Mouse (Mus musculus): ENCODE results near the gene March8. TPM values are rescaled to one million over a fixed set of nuclear protein-coding genes. Genes with fewer than 3 reads are reported as not detected.

March8 gene
- polyA plus RNA-seq (2015; fragmentation: Nextera tagmentation; extraction: Ambion mirVana): 52.8 and 57.0 TPM in 2 replicates

DNA sequence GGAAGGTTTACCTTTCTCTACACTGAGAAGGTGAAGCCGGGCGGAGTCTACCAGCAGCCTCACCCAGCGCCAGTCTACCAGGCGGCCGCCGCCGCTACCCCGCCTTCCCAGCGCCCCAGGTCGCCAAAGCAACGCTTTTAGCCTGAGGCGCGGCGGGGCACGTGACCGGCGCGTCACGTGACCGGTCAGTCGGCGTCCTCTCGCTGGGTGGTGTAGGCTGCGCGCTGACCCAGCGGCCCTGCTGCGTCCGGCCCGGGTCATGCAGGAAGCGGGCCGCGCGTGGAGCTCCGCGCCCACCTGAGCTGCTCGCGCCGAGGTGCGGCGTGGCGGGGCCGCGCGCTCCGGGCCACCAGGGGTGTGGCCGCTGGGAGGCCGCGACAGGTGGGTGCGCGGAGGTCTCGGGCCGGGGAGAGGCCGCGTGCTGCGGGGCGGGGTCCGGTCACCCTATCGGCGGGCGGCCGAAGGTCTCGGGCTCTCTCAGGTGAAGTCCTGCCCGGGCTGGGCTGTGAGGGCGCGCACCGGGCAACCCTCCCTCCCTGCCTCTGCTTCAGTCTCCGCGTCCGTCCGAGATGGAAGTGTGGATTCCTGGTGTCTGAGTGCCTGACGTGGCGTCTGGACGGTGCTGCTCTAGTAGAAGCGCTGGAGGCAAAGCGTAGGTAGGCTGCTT, at the start of gene March8:
Gene March8 (plus strand): TSS at position 190 of the 667 bp plus-strand sequence.
- ATAC-seq: peak; percentile 94
- Histone ChIP-seq H3K9me3 (ENCODE audit: control insufficient read depth, low read length) (no peaks in the 10 kb centered on the region), H3K9ac (replicated peaks; ENCODE audit: low read depth, low read length) (peak within 1 kb of the TSS; percentile 91), H3K4me1 (replicated peaks; ENCODE audit: control insufficient read depth, insufficient read depth, low read length) (0 out of 2 replicates have a peak, but pooled peaks cover 6% of the 10 kb centered on the region), H3K36me3 (ENCODE audit: control insufficient read depth, insufficient read depth) (no peaks in the 10 kb centered on the region), H3K27ac (ENCODE audit: low read length) (peak within 1 kb of the TSS; percentile 63), H3K4me2 (ENCODE audit: low read length) (peak within 1 kb of the TSS; percentile 74), H3K27me3 (replicated peaks; ENCODE audit: control insufficient read depth, insufficient read depth, low read length) (0 out of 2 replicates have a peak, but pooled peaks cover 2% of the 10 kb centered on the region), H3K4me3 (replicated peaks; ENCODE audit: low read length) (peak within 1 kb of the TSS; percentile 98)
- WGBS: under 1% methylated on average over 75 of the region's 75 CpGs

DNA sequence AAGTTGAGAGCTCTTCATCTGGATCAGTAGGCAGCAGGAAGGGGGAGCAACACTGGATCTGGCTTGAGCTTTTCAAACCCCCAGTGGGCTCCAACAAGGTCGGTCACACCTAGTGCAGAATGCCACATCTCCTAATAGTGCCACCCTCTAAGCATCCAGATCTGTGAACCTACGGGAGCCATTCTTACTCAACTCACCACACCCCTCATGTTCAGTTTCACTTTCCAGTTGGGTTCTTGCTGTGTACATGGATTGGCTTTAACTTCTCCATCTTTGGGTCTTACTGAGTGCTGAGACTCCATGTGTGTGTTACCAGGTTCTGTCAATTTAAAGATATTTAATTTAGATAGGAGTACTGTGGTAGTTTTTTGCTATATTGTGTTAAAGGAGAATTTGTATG, 26.4 kb upstream of the March8 start:
- 91% methylated on average over 2 of the region's 2 CpGs for WGBS
- Histone ChIP-seq H3K27me3 (replicated peaks; ENCODE audit: control insufficient read depth, insufficient read depth, low read length) (no peaks in the 10 kb centered on the region), H3K4me3 (replicated peaks; ENCODE audit: low read length) (no peak overlapping the region), H3K9ac (replicated peaks; ENCODE audit: low read depth, low read length) (no peak overlapping the region), H3K4me1 (replicated peaks; ENCODE audit: control insufficient read depth, insufficient read depth, low read length) (no peaks in the 10 kb centered on the region), H3K4me2 (ENCODE audit: low read length) (no peak overlapping the region), H3K36me3 (ENCODE audit: control insufficient read depth, insufficient read depth) (no peaks in the 10 kb centered on the region), H3K9me3 (ENCODE audit: control insufficient read depth, low read length) (no peaks in the 10 kb centered on the region), H3K27ac (ENCODE audit: low read length) (no peak overlapping the region)
- no peak for ATAC-seq

DNA sequence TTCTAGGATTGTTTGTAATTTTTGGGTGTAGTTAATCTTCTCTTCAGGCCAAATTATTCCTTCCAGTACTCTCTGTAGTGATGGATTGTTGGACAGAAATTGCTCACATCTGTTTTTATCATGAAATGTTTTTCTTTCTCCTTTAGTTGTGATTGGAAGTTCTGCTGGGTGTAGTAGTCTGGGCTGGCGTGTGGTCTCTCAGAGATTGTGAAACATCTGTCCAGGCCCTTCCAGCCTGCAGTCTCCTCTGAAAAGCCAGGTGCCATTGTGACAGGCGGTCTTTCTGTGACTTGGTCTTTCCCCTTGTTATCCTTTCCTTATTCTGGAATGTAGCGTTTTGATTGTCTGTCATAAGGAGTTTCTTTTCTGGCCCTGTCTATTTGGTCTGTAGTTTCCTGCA, 18.6 kb upstream of the March8 start:
- no peak for ATAC-seq
- Histone ChIP-seq H3K27me3 (replicated peaks; ENCODE audit: control insufficient read depth, insufficient read depth, low read length) (no peaks in the 10 kb centered on the region), H3K4me1 (replicated peaks; ENCODE audit: control insufficient read depth, insufficient read depth, low read length) (no peaks in the 10 kb centered on the region), H3K9ac (replicated peaks; ENCODE audit: low read depth, low read length) (no peak overlapping the region), H3K4me3 (replicated peaks; ENCODE audit: low read length) (no peak overlapping the region), H3K9me3 (ENCODE audit: control insufficient read depth, low read length) (no peaks in the 10 kb centered on the region), H3K27ac (ENCODE audit: low read length) (no peak overlapping the region), H3K36me3 (ENCODE audit: control insufficient read depth, insufficient read depth) (no peaks in the 10 kb centered on the region), H3K4me2 (ENCODE audit: low read length) (no peak overlapping the region)
- WGBS: 85% methylated on average over 3 of the region's 3 CpGs

DNA sequence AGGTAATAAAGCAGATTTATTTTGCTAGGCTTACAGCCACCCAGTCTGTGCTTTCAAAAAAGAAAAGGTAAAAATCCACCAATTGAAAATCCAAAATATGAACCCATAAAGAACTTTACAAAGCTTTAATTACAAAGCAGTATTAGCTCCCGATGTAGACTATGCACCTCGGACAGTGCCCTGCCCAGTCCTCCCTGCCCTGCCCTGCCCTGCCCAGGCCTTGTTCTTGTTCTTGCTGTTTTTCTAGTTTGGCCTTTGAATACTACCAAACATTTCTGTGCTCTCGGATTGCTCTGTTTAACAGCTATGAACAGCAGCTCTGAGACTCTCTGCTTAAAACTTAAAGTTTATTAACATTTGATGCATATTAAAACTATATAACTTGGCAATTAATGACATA, 11.2 kb upstream of the March8 start:
- Histone ChIP-seq H3K4me3 (replicated peaks; ENCODE audit: low read length) (no peak overlapping the region), H3K9me3 (ENCODE audit: control insufficient read depth, low read length) (no peaks in the 10 kb centered on the region), H3K27ac (ENCODE audit: low read length) (no peak overlapping the region), H3K4me2 (ENCODE audit: low read length) (no peak overlapping the region), H3K9ac (replicated peaks; ENCODE audit: low read depth, low read length) (no peak overlapping the region), H3K4me1 (replicated peaks; ENCODE audit: control insufficient read depth, insufficient read depth, low read length) (no peaks in the 10 kb centered on the region), H3K36me3 (ENCODE audit: control insufficient read depth, insufficient read depth) (no peaks in the 10 kb centered on the region), H3K27me3 (replicated peaks; ENCODE audit: control insufficient read depth, insufficient read depth, low read length) (no peaks in the 10 kb centered on the region)
- ATAC-seq: no peak
- 88% methylated on average over 3 of the region's 3 CpGs for WGBS

DNA sequence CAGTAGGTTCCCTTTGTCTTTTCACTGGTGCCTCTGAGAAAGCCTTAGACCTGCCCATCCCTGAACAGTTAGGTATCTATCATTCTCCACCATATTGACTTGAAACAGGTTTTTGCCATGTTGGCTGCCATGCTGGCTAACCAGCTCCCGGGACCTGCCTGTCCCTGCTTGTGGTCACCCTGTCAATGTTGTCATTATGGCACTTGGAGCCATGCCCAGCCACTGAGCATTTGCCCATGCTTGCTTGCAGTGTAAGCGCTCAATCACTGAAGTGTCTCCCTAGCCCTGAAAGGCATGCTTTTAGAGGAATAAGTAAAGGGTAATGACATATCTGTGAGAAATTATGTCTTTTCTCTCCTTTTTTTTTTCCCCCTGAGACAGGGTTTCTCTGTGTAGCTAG, 6.4 kb upstream of the March8 start:
- no peak overlapping the region for H3K4me2 ChIP-seq (ENCODE audit: low read length)

DNA sequence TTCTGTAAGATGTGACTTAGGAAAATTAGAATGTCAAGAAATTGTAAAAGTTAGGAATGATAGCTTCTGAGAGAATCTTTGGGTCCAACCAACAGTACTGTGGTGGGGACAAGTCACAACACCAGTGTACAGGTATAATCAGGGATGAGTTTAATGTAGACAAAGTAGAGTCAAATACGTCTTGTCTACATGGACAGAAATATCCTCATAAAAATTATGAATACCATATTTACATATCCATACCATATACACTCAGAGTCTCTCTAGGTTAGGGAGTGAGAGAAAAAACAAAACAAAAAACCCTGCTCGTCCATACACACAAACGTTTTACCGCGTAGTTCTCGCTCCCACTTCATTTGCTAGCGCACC, 374 bp upstream of the March8 start:
- H3K27ac ChIP-seq (ENCODE audit: low read length): no peak overlapping the region; the same call in 1 of the 2 replicates
- WGBS: 4% methylated on average over 7 of the region's 7 CpGs

More for the DNA sequence above, 6.4 kb upstream of the March8 start:
- Histone ChIP-seq H3K4me3 (replicated peaks; ENCODE audit: low read length) (no peak overlapping the region), H3K4me1 (replicated peaks; ENCODE audit: control insufficient read depth, insufficient read depth, low read length) (no peaks in the 10 kb centered on the region), H3K9ac (replicated peaks; ENCODE audit: low read depth, low read length) (no peak overlapping the region), H3K36me3 (ENCODE audit: control insufficient read depth, insufficient read depth) (no peaks in the 10 kb centered on the region), H3K27ac (ENCODE audit: low read length) (no peak overlapping the region), H3K9me3 (ENCODE audit: control insufficient read depth, low read length) (no peaks in the 10 kb centered on the region), H3K27me3 (replicated peaks; ENCODE audit: control insufficient read depth, insufficient read depth, low read length) (0 out of 2 replicates have a peak, but pooled peaks cover under 1% of the 10 kb centered on the region)
- no peak for ATAC-seq
- WGBS: 70% methylated on average over 2 of the region's 2 CpGs

DNA sequence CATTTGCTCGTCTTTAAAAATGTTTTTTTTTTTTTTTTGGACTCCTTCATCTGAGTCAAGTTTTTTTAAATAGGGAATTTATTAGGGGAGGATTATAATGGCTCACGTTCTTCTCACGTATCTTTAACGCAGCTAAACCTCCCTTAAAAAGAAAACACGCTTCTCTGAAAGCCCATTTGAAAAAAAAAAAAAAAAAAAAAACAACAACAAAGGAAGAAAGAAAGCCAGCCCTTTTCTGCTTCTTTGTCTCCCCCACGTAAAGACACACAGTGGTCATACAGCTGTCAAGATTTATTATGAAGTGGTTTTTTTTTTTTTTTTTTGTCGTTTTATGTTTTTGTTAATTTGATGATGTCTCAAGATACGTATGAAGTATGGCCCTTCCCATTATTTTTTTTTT, 696 bp downstream of the March8 start:
- H3K9ac ChIP-seq (replicated peaks; ENCODE audit: low read depth, low read length): peak overlapping the region; percentile 91
- H3K9me3 ChIP-seq (ENCODE audit: control insufficient read depth, low read length): no peaks in the 10 kb centered on the region
- 5% methylated on average over 8 of the region's 8 CpGs for WGBS
- no peaks in the 10 kb centered on the region for H3K36me3 ChIP-seq (ENCODE audit: control insufficient read depth, insufficient read depth)
- H3K4me3 ChIP-seq (replicated peaks; ENCODE audit: low read length): peak overlapping the region; percentile 98
- 0 out of 2 replicates have a peak, but pooled peaks cover 2% of the 10 kb centered on the region for H3K27me3 ChIP-seq (replicated peaks; ENCODE audit: control insufficient read depth, insufficient read depth, low read length)
- H3K4me2 ChIP-seq (ENCODE audit: low read length): peak overlapping the region; percentile 74
- H3K27ac ChIP-seq (ENCODE audit: low read length): peak overlapping the region; percentile 63
- ATAC-seq: peak; percentile 1; the same call in 1 of the 2 replicates
- H3K4me1 ChIP-seq (replicated peaks; ENCODE audit: control insufficient read depth, insufficient read depth, low read length): 0 out of 2 replicates have a peak, but pooled peaks cover 6% of the 10 kb centered on the region

More for the DNA sequence above, 374 bp upstream of the March8 start:
- H3K4me2 ChIP-seq (ENCODE audit: low read length): peak overlapping the region; percentile 74
- H3K36me3 ChIP-seq (ENCODE audit: control insufficient read depth, insufficient read depth): no peaks in the 10 kb centered on the region
- H3K4me1 ChIP-seq (replicated peaks; ENCODE audit: control insufficient read depth, insufficient read depth, low read length): 0 out of 2 replicates have a peak, but pooled peaks cover 6% of the 10 kb centered on the region
- peak overlapping the region; percentile 98 for H3K4me3 ChIP-seq (replicated peaks; ENCODE audit: low read length)
- no peaks in the 10 kb centered on the region for H3K9me3 ChIP-seq (ENCODE audit: control insufficient read depth, low read length)
- 0 out of 2 replicates have a peak, but pooled peaks cover 2% of the 10 kb centered on the region for H3K27me3 ChIP-seq (replicated peaks; ENCODE audit: control insufficient read depth, insufficient read depth, low read length)
- no peak for ATAC-seq
- H3K9ac ChIP-seq (replicated peaks; ENCODE audit: low read depth, low read length): peak overlapping the region; percentile 91

DNA sequence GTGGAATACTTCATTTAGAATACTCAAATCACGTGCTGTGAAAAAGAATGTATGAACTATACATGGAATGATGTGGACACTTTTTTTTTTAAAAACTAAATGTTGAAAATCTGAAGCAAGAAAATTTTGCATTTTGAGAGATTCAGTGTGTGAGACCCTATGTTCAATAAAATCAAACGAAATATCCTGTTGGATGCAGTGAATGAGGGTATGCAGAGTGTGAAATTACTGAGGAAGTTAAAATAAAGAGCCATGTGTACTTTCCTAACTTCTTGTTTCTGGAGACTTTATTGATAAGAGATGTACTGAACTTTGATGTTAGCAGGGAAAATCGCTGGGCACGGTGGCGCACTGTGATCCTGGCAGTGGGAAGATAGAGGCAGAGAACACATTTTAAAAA, 1.3 kb downstream of the March8 start:
- H3K4me1 ChIP-seq (replicated peaks; ENCODE audit: control insufficient read depth, insufficient read depth, low read length): 0 out of 2 replicates have a peak, but pooled peaks cover 6% of the 10 kb centered on the region
- WGBS: 81% methylated on average over 5 of the region's 5 CpGs
- H3K27ac ChIP-seq (ENCODE audit: low read length): no peak overlapping the region
- H3K4me3 ChIP-seq (replicated peaks; ENCODE audit: low read length): peak overlapping the region; percentile 27; the same call in 1 of the 2 replicates
- no peaks in the 10 kb centered on the region for H3K36me3 ChIP-seq (ENCODE audit: control insufficient read depth, insufficient read depth)
- no peak overlapping the region for H3K9ac ChIP-seq (replicated peaks; ENCODE audit: low read depth, low read length)
- peak overlapping the region; percentile 74 for H3K4me2 ChIP-seq (ENCODE audit: low read length)
- H3K9me3 ChIP-seq (ENCODE audit: control insufficient read depth, low read length): no peaks in the 10 kb centered on the region
- H3K27me3 ChIP-seq (replicated peaks; ENCODE audit: control insufficient read depth, insufficient read depth, low read length): 0 out of 2 replicates have a peak, but pooled peaks cover 2% of the 10 kb centered on the region
- no peak for ATAC-seq

DNA sequence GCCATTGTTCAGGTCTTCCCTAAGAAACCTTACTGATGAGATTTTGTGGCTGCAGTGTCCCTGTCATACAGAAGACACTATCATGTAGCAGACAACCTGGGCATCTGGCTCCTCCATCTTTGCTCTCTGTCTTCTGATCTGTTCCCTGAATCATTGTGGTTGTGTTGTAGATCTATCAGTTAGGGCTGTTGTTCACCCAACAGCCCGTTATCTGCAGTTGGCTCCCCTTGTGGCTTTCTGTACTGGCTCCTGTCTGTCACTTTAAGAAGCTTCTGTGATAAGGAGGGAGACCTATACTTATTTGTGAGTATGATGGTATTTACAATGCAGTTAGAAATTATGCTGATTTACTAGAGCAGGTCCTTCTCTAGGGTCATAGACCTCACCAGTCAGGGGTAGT, 2.7 kb downstream of the March8 start:
- Histone ChIP-seq H3K4me3 (replicated peaks; ENCODE audit: low read length) (no peak overlapping the region), H3K27me3 (replicated peaks; ENCODE audit: control insufficient read depth, insufficient read depth, low read length) (0 out of 2 replicates have a peak, but pooled peaks cover 2% of the 10 kb centered on the region), H3K4me1 (replicated peaks; ENCODE audit: control insufficient read depth, insufficient read depth, low read length) (0 out of 2 replicates have a peak, but pooled peaks cover 6% of the 10 kb centered on the region), H3K9me3 (ENCODE audit: control insufficient read depth, low read length) (no peaks in the 10 kb centered on the region), H3K9ac (replicated peaks; ENCODE audit: low read depth, low read length) (no peak overlapping the region), H3K27ac (ENCODE audit: low read length) (no peak overlapping the region), H3K36me3 (ENCODE audit: control insufficient read depth, insufficient read depth) (no peaks in the 10 kb centered on the region), H3K4me2 (ENCODE audit: low read length) (no peak overlapping the region; the same call in 1 of the 2 replicates)
- 74% methylated on average over 1 of the region's 1 CpGs for WGBS
- no peak for ATAC-seq

Measured in forebrain, embryonic 16.5 days (tissue).